Mouse (Mus musculus) lung, postnatal 0 days (tissue): ENCODE measurements around the gene Arhgdia. TPM values are rescaled to one million over a fixed set of nuclear protein-coding genes. Genes with fewer than 3 reads are reported as not detected.
A peak's percentile ranks its signal among the peaks of the same experiment; 100 is the strongest.

Source experiments
- ATAC-seq: fragments of 200-750 bp; cut with Nextera tagmentation; 2 replicates; pipeline ENCODE4 v1.8.0; 2017; ENCODE audit warnings: moderate library complexity
- DNase-seq: peaks from one replicate; pipeline ENCODE4 v3.0.0-alpha.2; 2016; ENCODE audit warnings: low spot score
- H3K27ac ChIP-seq: fragments of 300-500 bp; sonication (generic); 2 replicates; pipeline ENCODE4 v1.5.1; 2014; ENCODE audit warnings: antibody characterized with exemption, mild to moderate bottlenecking, low read length, mixed read lengths
- H3K27me3 ChIP-seq: fragments of 300-500 bp; sonication (generic); replicated peaks from 2 replicates; pipeline ENCODE4 v1.6.1; 2014; ENCODE audit warnings: low read length, mixed read lengths; ENCODE audit not compliant: insufficient read depth
- H3K36me3 ChIP-seq: fragments of 300-500 bp; sonication (generic); 2 replicates; pipeline ENCODE4 v1.6.1; 2014; ENCODE audit warnings: low read length, mixed read lengths; ENCODE audit not compliant: insufficient read depth
- H3K4me1 ChIP-seq: fragments of 300-500 bp; sonication (generic); 2 replicates; pipeline ENCODE4 v1.6.1; 2014; ENCODE audit warnings: antibody characterized with exemption, low read depth, low read length, mixed read lengths; ENCODE audit not compliant: insufficient read depth
- H3K4me2 ChIP-seq: fragments of 300-500 bp; sonication (generic); replicated peaks from 2 replicates; pipeline ENCODE4 v1.6.1; 2014; ENCODE audit warnings: low read depth, mild to moderate bottlenecking, low read length, moderate library complexity, mixed read lengths
- H3K4me3 ChIP-seq: fragments of 300-500 bp; sonication (generic); 2 replicates; pipeline ENCODE4 v1.5.1; 2014; ENCODE audit warnings: low read depth, low read length
- H3K9ac ChIP-seq: fragments of 300-500 bp; sonication (generic); replicated peaks from 2 replicates; pipeline ENCODE4 v1.6.1; 2014; ENCODE audit warnings: low read depth, mild to moderate bottlenecking
- H3K9me3 ChIP-seq: fragments of 300-500 bp; sonication (generic); 2 replicates; pipeline ENCODE4 v1.6.1; 2016; ENCODE audit warnings: low read length, mixed read lengths
- CTCF ChIP-seq: IDR thresholded peaks from 2 replicates; pipeline ENCODE4 v1.5.1; 2016; ENCODE audit warnings: antibody characterized with exemption, mild to moderate bottlenecking
- EP300 ChIP-seq: IDR thresholded peaks from 2 replicates; pipeline ENCODE4 v1.6.1; 2016; ENCODE audit warnings: antibody characterized with exemption, mild to moderate bottlenecking, control low read depth
- WGBS: fragments of 180-500 bp; shearing (Covaris S2); extraction: QIAGEN DNeasy Blood & Tissue Kit; methylation state at CpG from one replicate; pipeline ENCODE4 v1.1.7; 2014; 5-methylcytosine and 5-hydroxymethylcytosine counted together
- polyA plus RNA-seq: library from polyadenylated mRNA; unstranded; fragments of >200 nt; fragmentation: Nextera tagmentation; extraction: Ambion mirVana; gene quantifications from 2 replicates; pipeline ENCODE4 v1.2.1, GENCODE M21; 2015

The Arhgdia gene
- polyA plus RNA-seq = 512 TPM in 2 replicates

DNA sequence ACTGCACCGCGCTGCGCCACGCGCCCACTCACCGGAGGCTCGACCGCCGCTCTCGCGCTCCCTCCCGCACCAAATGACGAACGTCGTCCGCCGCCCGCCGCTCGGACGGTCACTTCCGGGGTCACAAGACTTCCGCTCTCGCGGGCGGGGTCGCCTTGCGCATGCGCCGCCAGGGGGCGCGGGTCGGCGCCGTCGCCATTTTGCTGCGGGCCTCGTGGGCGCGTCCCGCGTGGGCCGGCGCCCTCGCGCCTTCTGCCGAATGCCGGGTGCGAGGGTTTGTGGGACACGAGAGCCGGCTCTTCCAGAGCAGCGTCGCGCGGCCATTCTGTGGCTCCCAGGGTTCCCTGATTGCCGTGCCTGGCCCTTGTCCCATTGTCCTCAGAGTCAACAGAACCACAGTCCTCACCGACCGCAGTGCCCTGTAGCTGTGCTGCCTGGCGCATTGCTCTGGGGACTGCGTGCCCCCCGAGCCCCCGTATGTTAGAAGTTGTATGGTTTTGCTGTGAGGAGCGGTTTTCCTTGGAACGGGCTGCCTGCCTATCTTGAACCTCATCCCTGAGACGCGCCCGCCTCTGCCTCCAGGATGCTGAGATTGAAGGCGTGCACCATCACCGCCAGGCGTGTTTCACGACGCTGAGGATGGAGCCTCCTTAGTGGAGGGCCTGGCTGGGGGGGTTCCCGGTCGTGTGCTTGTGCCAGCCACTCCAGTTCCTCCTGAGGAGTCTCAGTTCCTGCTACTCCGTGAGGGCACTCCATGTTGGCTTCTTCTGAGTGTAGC lies at the start of gene Arhgdia:
Gene Arhgdia, minus strand, starts transcription at position 135 of the 778 bp plus-strand sequence.
- Histone ChIP-seq H3K36me3 (peaks cover 17% of the 10 kb centered on the region), H3K27ac (peak within 1 kb of the TSS; percentile 95), H3K27me3 (no peaks in the 10 kb centered on the region), H3K4me2 (peak within 1 kb of the TSS; percentile 79), H3K9me3 (no peaks in the 10 kb centered on the region), H3K4me3 (peak within 1 kb of the TSS; percentile 87), H3K4me1 (peaks cover 10% of the 10 kb centered on the region), H3K9ac (peak within 1 kb of the TSS; percentile 86)
- DNase-seq = peak; percentile 89
- TF ChIP-seq CTCF = peak; percentile 66
- no peak for TF ChIP-seq EP300
- peak; percentile 80 for ATAC-seq
- WGBS = 4% methylated on average over 46 of the region's 75 CpGs

DNA sequence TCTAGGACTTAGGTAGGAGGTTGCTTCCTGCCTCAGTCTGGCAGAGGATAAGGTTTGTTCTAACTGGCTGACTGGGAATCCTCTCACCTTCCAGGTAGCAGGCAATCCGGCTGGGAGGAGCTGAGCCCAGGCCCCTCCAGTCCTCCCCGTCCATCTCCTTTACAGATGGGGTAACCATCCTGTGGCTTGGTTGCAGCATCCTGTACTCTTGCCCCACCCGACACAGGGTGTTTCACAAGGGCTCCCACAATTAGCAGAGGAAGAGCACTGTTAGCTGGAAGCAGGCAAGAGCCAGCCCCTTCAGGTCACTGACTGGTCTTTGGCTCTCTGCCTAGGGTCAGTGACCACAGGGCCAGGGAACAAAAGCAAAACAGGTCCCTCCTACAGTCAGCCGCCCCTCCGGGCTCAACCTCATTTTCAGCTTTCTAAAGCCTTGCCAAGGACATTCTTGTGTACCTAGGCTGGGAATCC lies 49.0 kb upstream of the Arhgdia start:
- Histone ChIP-seq H3K27ac (peak overlapping the region; percentile 70), H3K4me2 (peak overlapping the region; percentile 34), H3K36me3 (no peaks in the 10 kb centered on the region), H3K27me3 (no peaks in the 10 kb centered on the region), H3K4me1 (peaks cover 19% of the 10 kb centered on the region), H3K9ac (peak overlapping the region; percentile 32), H3K9me3 (no peaks in the 10 kb centered on the region), H3K4me3 (no peak overlapping the region)
- ATAC-seq = peak; percentile 10
- WGBS = 39% methylated on average over 5 of the region's 5 CpGs
- TF ChIP-seq CTCF (no peak), EP300 (peak; percentile 28; the same call in 1 of the 2 replicates)
- DNase-seq = peak; percentile 83

DNA sequence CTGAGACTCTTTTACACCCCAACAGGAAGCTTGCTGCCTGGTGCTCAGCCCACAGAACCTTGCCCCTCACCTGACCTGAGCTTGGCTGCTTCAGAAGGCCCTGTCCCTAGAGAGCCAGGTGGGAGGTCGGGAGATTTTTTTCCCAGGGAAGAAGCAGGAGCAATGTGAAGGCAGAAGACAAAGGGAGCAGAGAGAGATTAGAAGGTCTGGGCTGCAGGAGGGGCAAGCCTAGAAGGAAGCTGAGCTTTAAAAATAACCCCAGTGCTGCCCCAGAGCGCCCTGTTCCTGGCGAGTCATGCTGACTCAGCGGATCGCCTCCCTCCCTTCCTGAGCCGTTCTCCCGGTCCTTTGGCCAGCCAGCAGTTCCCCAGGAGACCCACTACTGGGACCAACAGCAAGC lies 48.5 kb upstream of the Arhgdia start:
- Histone ChIP-seq H3K4me2 (peak overlapping the region; percentile 34), H3K27me3 (no peaks in the 10 kb centered on the region), H3K4me3 (no peak overlapping the region), H3K27ac (peak overlapping the region; percentile 70), H3K36me3 (no peaks in the 10 kb centered on the region), H3K9me3 (no peaks in the 10 kb centered on the region), H3K9ac (peak overlapping the region; percentile 32), H3K4me1 (peaks cover 23% of the 10 kb centered on the region)
- 28% methylated on average over 7 of the region's 7 CpGs for WGBS
- TF ChIP-seq EP300 (no peak), CTCF (no peak)
- DNase-seq (peak; percentile 45), ATAC-seq (no peak)

DNA sequence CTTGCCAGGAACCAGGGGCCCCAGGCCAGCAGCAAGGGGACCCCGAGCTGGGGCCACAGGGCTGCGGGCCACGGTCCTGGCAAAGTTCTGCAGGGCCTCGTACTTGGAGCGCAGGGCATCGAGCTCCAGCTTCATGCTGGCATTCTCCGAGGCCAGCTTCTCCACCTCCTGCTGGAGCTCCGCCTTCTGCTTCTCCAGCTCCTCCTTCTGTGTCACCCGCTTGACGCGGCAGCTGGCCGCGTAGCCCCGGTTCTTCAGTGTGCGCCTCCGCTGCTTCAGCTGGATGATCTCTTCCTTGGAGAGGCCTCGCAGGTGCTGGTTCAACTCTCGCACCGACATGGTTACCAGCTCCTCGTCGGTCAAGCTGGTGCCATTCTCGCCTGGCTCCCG lies 47.9 kb upstream of the Arhgdia start:
- H3K27me3 ChIP-seq = no peaks in the 10 kb centered on the region
- WGBS = 76% methylated on average over 21 of the region's 23 CpGs
- no peaks in the 10 kb centered on the region for H3K36me3 ChIP-seq
- DNase-seq = peak; percentile 45
- no peaks in the 10 kb centered on the region for H3K9me3 ChIP-seq
- no peak overlapping the region for H3K4me3 ChIP-seq
- no peak overlapping the region for H3K9ac ChIP-seq
- peak overlapping the region; percentile 34; the same call in 1 of the 2 replicates for H3K4me2 ChIP-seq
- ATAC-seq = no peak
- H3K4me1 ChIP-seq = peaks cover 23% of the 10 kb centered on the region
- TF ChIP-seq CTCF (no peak), EP300 (no peak)
- H3K27ac ChIP-seq = peak overlapping the region; percentile 70

DNA sequence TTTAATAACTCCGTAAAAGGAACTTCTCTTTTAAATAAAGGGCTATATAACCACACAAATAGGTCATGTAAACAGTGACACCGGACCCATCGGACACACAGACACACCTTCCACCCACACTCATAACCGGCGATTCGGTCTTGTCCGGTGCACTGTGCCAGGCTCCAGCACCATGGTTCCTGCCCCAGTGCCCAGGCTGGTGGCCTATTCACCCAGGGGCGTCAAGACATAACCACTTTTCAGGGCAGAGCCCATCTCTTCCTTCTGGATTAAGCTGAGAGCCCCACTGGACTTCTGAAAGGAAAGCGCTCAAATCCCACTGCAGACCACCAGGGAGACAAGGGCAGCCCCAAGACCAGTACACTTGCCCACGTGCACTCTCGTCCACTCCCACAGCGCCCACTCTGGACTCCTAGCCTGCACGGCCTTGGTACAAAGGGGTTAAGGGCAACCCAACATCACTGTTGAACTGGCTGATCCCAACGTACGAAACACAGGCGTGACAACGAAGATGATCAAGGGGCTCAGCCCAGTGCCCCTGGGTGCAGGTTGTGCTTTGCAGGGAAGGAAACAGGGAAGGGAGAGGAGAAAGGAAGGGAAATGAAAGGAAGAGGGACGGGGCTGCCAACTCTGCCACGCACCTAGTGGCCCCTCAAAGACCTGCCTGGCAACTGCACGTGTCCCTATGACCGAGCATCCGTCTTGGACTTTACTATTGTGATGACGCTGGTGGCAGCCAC lies 47.3 kb upstream of the Arhgdia start:
- WGBS = 90% methylated on average over 23 of the region's 23 CpGs
- Histone ChIP-seq H3K27me3 (no peaks in the 10 kb centered on the region), H3K36me3 (no peaks in the 10 kb centered on the region), H3K27ac (peak overlapping the region; percentile 70; the same call in 1 of the 2 replicates), H3K4me1 (peaks cover 23% of the 10 kb centered on the region), H3K9ac (no peak overlapping the region), H3K9me3 (no peaks in the 10 kb centered on the region), H3K4me3 (no peak overlapping the region), H3K4me2 (0 out of 2 replicates have a peak overlapping the region, but pooled peaks have one; percentile 11)
- ATAC-seq (no peak), DNase-seq (no peak)
- TF ChIP-seq EP300 (no peak), CTCF (no peak)
